Comparison of ENCODE assay signal across 15 mouse cellular contexts in the genomic region with DNA sequence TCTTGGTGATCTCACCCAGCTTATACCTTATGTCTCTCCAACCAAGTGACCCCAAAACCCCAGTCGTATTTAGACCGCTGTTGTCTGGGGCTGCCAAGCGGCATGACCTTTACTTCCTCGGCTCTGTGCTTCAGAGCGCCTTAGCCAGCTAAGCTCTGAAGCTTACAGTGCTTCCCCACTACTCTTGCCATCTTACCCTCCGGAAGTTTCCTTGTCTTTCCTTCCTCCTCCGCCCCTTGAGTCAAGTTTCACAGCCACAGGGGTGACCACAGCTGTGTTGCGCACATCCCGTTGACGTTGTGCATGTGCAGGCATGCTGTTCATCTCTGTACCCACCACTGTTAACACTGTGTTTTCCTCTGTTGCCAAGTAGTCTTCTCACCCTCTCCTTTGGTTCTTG. TPM values are rescaled to one million over a fixed set of nuclear protein-coding genes. Genes with fewer than 3 reads are reported as not detected.
DNase-seq lines count a peak whose midpoint lies in the region; ATAC-seq and TF ChIP-seq lines count a peak whose summit lies in the region.
"Had no signal": no experiment of that assay in that cellular context is flagged by ENCODE, and none has a peak within 500 bp of the region (broad histone marks: within the 10 kb centered on the region; RNA-seq: fewer than 3 reads in every experiment).

No protein-coding gene starts in this region.

- H3K4me1 ChIP-seq in spleen, adult 2 months (ENCODE audit: control insufficient read depth, insufficient read depth, insufficient read length), result no peaks in the 10 kb centered on the region; the same call in 1 of the 2 replicates
- H3K4me1 ChIP-seq in midbrain, embryonic 13.5 days (replicated peaks), result no peaks in the 10 kb centered on the region
- H3K4me1 ChIP-seq: forebrain, embryonic 10.5 days; heart, embryonic 10.5 days had no signal

- H3K36me3 ChIP-seq in spleen, adult 2 months (ENCODE audit: control insufficient read depth, insufficient read depth, low read length), result peaks cover 16% of the 10 kb centered on the region
- H3K36me3 ChIP-seq in midbrain, embryonic 13.5 days, result peaks cover 71% of the 10 kb centered on the region

- no peak for TF ChIP-seq POLR2A in spleen, adult 2 months (IDR thresholded peaks at IDR 0.05; ENCODE audit: low read depth, low read length)

- peak overlapping the region; percentile 52 for H3K27ac ChIP-seq in spleen, adult 2 months (ENCODE audit: insufficient read depth, low read length)
- no peak overlapping the region for H3K27ac ChIP-seq in midbrain, embryonic 13.5 days
- H3K27ac ChIP-seq: forebrain, embryonic 10.5 days; heart, embryonic 10.5 days; liver, embryonic 13.5 days had no signal

- no peaks in the 10 kb centered on the region for H3K27me3 ChIP-seq in spleen, adult 2 months (ENCODE audit: control insufficient read depth, insufficient read depth, low read length)
- H3K27me3 ChIP-seq in midbrain, embryonic 13.5 days, result no peaks in the 10 kb centered on the region
- H3K27me3 ChIP-seq: liver, embryonic 13.5 days had no signal

- no peak for TF ChIP-seq CTCF in spleen, adult 2 months (IDR thresholded peaks at IDR 0.05; ENCODE audit: extremely low read depth, insufficient read depth, insufficient read length, insufficient replicate concordance)

- H3K9me3 ChIP-seq in midbrain, embryonic 13.5 days, result no peaks in the 10 kb centered on the region
- H3K9me3 ChIP-seq: forebrain, embryonic 10.5 days; heart, embryonic 10.5 days; liver, embryonic 13.5 days had no signal

- ATAC-seq in granulocyte monocyte progenitor cell, adult 5-6 weeks (replicated peaks; ENCODE audit: poor library complexity, severe bottlenecking), result peak; percentile 96
- ATAC-seq in midbrain, embryonic 13.5 days, result no peak
- ATAC-seq: intestine, postnatal 0 days had no signal

- H3K4me2 ChIP-seq in midbrain, embryonic 13.5 days (replicated peaks), result no peak overlapping the region
- H3K4me2 ChIP-seq: liver, embryonic 13.5 days had no signal

- H3K9ac ChIP-seq in midbrain, embryonic 13.5 days (replicated peaks), result no peak overlapping the region
- H3K9ac ChIP-seq: liver, embryonic 13.5 days had no signal

- WGBS in spleen, adult 2 months, result 62% methylated on average over 10 of the region's 10 CpGs
- 92% methylated on average over 10 of the region's 10 CpGs for WGBS in midbrain, embryonic 13.5 days

- no peak overlapping the region for H3K4me3 ChIP-seq in spleen, adult 2 months (ENCODE audit: extremely low read depth, insufficient read depth, insufficient read length)
- no peak overlapping the region for H3K4me3 ChIP-seq in midbrain, embryonic 13.5 days (replicated peaks)
- H3K4me3 ChIP-seq: forebrain, embryonic 10.5 days; heart, embryonic 10.5 days; liver, embryonic 13.5 days had no signal

- DNase-seq in spleen, adult 2 months (ENCODE audit: low read depth in 1 of 2, low spot score in 2 of 2), result peak; percentile 46 to 54
- DNase-seq in spleen, adult 12 weeks (ENCODE audit: low spot score), result no peak
- DNase-seq in natural killer cell, adult 2 months (ENCODE audit: low spot score in 2 of 2), result peak; percentile 68 to 76
- peak; percentile 52 for DNase-seq in thymus, postnatal 4 days
- no peak for DNase-seq in urinary bladder, postnatal 4 days (ENCODE audit: low spot score in 2 of 2)
- no peak for DNase-seq in left cerebral cortex, postnatal 14 days (ENCODE audit: low spot score in 2 of 2)
- DNase-seq: cerebellum, adult 8-10 months; heart, postnatal 4 days; liver, embryonic 13.5 days; right cerebral cortex, adult 18-20 months had no signal

- intact Hi-C loops in left cerebral cortex, postnatal 14 days (cut with DNase I), result loop anchor here (5.0 kb wide), 1 partner anchor 189 kb away; no protein-coding TSS in a partner anchor

RNA-seq across cellular contexts. Expression of gene Adsl, which starts 51.5 kb away (rescaled TPM):
- 43.1 and 46.0 TPM in 2 replicates for polyA plus RNA-seq in spleen, adult 2 months (2012; rRNA removed)
- 76.2 and 78.8 TPM in 2 replicates for total RNA-seq in granulocyte monocyte progenitor cell, adult 5-6 weeks (2014; fragmentation: Nextera tagmentation)
- 207 and 224 TPM in 2 replicates for total RNA-seq in granulocyte monocyte progenitor cell, adult 5-6 weeks (2017)
- total RNA-seq in left cerebral cortex, postnatal 14 days (2021), result 10 to 100 TPM; 22.8 to 28.3 TPM
- polyA plus RNA-seq in midbrain, embryonic 13.5 days (2015; fragmentation: Nextera tagmentation; extraction: Ambion mirVana), result 101 TPM in 2 replicates

Comparison
In these comparisons a context has a peak if more than half of its experiments do, and no peak if none do; other contexts are left out.
1. DNase-seq: peak in spleen, adult 2 months (2 of 2), natural killer cell, adult 2 months (2 of 2) and thymus, postnatal 4 days (single experiment); none in spleen, adult 12 weeks (single experiment), urinary bladder, postnatal 4 days (0 of 2) and left cerebral cortex, postnatal 14 days (0 of 2).